8 mouse cellular contexts compared by ENCODE assay signal in genomic region chr13:24938683-24939082, GRCm38 (mm10). TPM values are rescaled to one million over a fixed set of nuclear protein-coding genes. Genes with fewer than 3 reads are reported as not detected.
DNase-seq lines count a peak whose midpoint lies in the region; ATAC-seq and TF ChIP-seq lines count a peak whose summit lies in the region.

No protein-coding gene starts in this region.

- no peak for ATAC-seq in Patski
- 0 out of 2 replicates have a peak, but pooled peaks have one; percentile 10 for ATAC-seq in lung, postnatal 0 days

- H3K4me2 ChIP-seq in lung, postnatal 0 days (replicated peaks; ENCODE audit: low read depth, low read length): no peak overlapping the region

- no peak overlapping the region for H3K9ac ChIP-seq in lung, postnatal 0 days (replicated peaks; ENCODE audit: low read depth)

- TF ChIP-seq CTCF in Patski (IDR thresholded peaks at IDR 0.05): peak; percentile 82
- TF ChIP-seq CTCF in lung, postnatal 0 days (IDR thresholded peaks at IDR 0.05): peak; percentile 86

- no peaks in the 10 kb centered on the region for H3K27me3 ChIP-seq in Patski
- H3K27me3 ChIP-seq in lung, postnatal 0 days (replicated peaks; ENCODE audit: insufficient read depth, low read length): no peaks in the 10 kb centered on the region

- H3K4me1 ChIP-seq in lung, postnatal 0 days (ENCODE audit: insufficient read depth, low read depth, low read length): no peaks in the 10 kb centered on the region

- in situ Hi-C loops in Patski (cut with MboI; ENCODE audit: low pct_unique_long_range_greater_than_20kb): loop anchor here (5.0 kb wide), 2 partner anchors 44 to 179 kb away; no protein-coding TSS in a partner anchor

- H3K36me3 ChIP-seq in lung, postnatal 0 days (ENCODE audit: insufficient read depth, low read length): no peaks in the 10 kb centered on the region

- H3K27ac ChIP-seq in lung, postnatal 0 days (ENCODE audit: low read length): no peak overlapping the region

- CTCF ChIA-PET in Patski (lab: Charles Lee): interaction anchor here (1.1 to 2.8 kb wide), 12 partner anchors 10 to 457 kb away, joined by 3 to 12 read pairs (median 5); no protein-coding TSS in a partner anchor

- 23% methylated on average over 9 of the region's 9 CpGs for WGBS in lung, postnatal 0 days

- POLR2A ChIA-PET in Patski (lab: Charles Lee): interaction anchor here (0.6 kb wide), 6 partner anchors 42 to 741 kb away, joined by 3 to 6 read pairs (median 3); no protein-coding TSS in a partner anchor

- no peak for TF ChIP-seq EP300 in lung, postnatal 0 days (IDR thresholded peaks at IDR 0.05)

- H3K9me3 ChIP-seq in lung, postnatal 0 days (ENCODE audit: low read length): no peaks in the 10 kb centered on the region

- intact Hi-C loops in gastrocnemius, postnatal 36 days (cut with DNase I): loop anchor here (2.0 kb wide), 1 partner anchor 50 kb away; no protein-coding TSS in a partner anchor

- DNase-seq in CD4-positive, CD25-positive, alpha-beta regulatory T cell, adult 2 months (ENCODE audit: low read depth, low spot score): peak; percentile 80
- DNase-seq in Patski (ENCODE audit: low read depth, low spot score): no peak
- DNase-seq in cerebellum, adult 9-11 months: peak; percentile 82
- peak; percentile 42 to 60 for DNase-seq in gastrocnemius, postnatal 36 days
- DNase-seq in layer of hippocampus, adult 18-20 months (ENCODE audit: low spot score in 2 of 2): peak; percentile 54 to 90
- peak; percentile 91 for DNase-seq in lung, postnatal 0 days (ENCODE audit: low spot score)
- DNase-seq in right cerebral cortex, postnatal 36 days (ENCODE audit: low spot score in 2 of 2): peak; percentile 56 to 64
- peak; percentile 65 to 76 for DNase-seq in urinary bladder, postnatal 36 days (ENCODE audit: low spot score in 2 of 2)

- H3K4me3 ChIP-seq in lung, postnatal 0 days (ENCODE audit: low read depth, low read length): no peak overlapping the region

RNA-seq across cellular contexts. Expression of gene Aldh5a1, which starts 1.2 kb away (rescaled TPM):
- polyA plus RNA-seq in Patski (2021): 15.6 TPM
- total RNA-seq in gastrocnemius, postnatal 36 days (2021): 1 to 10 TPM; 6.3 to 8.3 TPM
- 10 to 100 TPM; 62.0 to 68.8 TPM for total RNA-seq in layer of hippocampus, adult 18-20 months (2021)
- 2.0 and 2.3 TPM in 2 replicates for polyA plus RNA-seq in lung, postnatal 0 days (2015; fragmentation: Nextera tagmentation; extraction: Ambion mirVana)

RNA-seq across cellular contexts. Expression of gene Gpld1, which starts 4.3 kb away (rescaled TPM):
- 0.89 TPM for polyA plus RNA-seq in Patski (2021)
- total RNA-seq in gastrocnemius, postnatal 36 days (2021): under 1 TPM; 0.42 to 0.59 TPM
- total RNA-seq in layer of hippocampus, adult 18-20 months (2021): 10 to 100 TPM; 22.1 to 24.3 TPM
- polyA plus RNA-seq in lung, postnatal 0 days (2015; fragmentation: Nextera tagmentation; extraction: Ambion mirVana): 0.56 and 0.99 TPM in 2 replicates

Comparison
In these comparisons a context has a peak if more than half of its experiments do, and no peak if none do; other contexts are left out.
1. RNA of gene Aldh5a1, which starts 1.2 kb away (total RNA-seq): 62.0 to 68.8 TPM in layer of hippocampus, adult 18-20 months; 6.3 to 8.3 TPM in gastrocnemius, postnatal 36 days; every median in the first group is over 4 times any median in the second.
2. RNA of gene Gpld1, which starts 4.3 kb away (total RNA-seq): 22.1 to 24.3 TPM in layer of hippocampus, adult 18-20 months; 0.42 to 0.59 TPM in gastrocnemius, postnatal 36 days; every median in the first group is over 10 times any median in the second.